Mouse (Mus musculus): ENCODE measurements around the gene Cd101.

The Cd101 gene

DNA sequence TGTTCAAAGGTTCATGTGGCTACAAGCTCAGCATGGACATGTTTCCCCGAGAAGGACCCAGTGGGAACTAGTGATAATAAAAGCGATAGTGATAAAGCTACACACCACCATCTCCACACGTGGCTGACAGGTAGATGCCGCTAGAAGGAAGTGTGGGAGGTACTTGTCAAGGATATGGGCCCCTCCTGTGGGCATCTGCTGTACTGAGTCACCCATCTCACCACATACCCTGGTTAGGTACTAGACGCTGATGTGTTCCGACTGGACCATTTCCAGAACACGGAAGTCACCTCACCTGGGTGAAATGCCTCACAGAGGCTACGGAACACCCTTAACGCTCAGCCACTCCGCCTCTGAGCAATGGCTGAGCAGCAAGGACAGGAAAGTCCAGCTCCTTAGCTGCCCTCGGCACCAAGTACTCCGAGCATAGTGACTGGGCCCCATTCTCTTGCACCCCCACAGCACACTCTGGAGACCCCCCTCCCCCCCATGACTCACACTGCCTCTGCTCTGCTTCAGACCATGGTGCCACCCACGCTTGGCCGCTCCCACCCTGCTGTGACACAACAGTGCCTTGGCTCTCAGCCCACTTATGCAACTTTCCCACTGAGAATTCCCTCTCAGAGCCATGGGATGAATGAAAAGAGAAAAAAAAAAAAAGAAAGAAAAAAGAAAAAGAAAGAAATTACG is 18.4 kb upstream of the Cd101 start:
- in situ Hi-C loops (cut with MboI; ENCODE audit: low pct_unique_long_range_greater_than_20kb in 1 of 2, low sequenced_read_pairs in 2 of 2, unreplicated experiment in 1 of 2) = no loop called here

DNA sequence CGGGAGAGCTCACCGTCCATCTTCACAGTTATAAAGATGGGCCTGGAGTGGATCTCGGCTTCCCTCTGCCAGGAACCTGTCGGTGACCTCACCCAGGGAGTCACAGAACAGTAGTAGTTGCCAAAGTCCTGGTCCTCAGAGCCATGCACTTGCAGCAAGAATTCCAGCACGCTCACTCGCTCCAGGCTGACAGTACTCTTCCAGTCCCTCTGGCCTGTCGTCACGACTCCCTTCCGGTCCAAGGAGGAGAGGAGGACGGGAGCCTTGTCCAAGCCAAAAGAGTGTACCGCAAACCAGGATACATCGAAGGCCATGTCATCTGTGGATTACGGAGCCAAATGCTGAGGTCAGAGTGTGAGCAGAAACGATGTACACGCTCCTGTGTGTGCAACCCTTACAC is 16.1 kb upstream of the Cd101 start:
- in situ Hi-C loops (cut with MboI; ENCODE audit: low pct_unique_long_range_greater_than_20kb in 1 of 2, low sequenced_read_pairs in 2 of 2, unreplicated experiment in 1 of 2) = no loop called here

DNA sequence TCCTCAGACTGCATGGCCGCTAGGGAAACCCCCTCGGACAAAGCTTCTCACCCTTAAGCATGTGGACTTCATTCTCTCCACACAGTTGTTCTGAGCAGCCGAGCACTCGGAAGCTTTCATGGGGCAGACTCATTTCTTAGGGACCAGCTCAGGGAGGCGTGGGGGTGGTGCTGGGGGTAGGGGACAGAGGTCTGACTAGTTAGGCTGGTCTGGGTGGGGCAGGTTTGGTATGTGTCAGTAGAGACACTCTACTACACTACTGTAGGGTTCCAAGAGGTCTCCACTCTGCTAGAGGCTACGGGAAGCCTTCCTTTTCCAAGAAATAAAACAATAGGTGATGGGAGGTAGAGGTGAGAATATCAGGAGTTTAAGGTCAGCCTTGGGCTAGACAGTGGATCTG is 15.3 kb upstream of the Cd101 start:
- in situ Hi-C loops (cut with MboI; ENCODE audit: low pct_unique_long_range_greater_than_20kb in 1 of 2, low sequenced_read_pairs in 2 of 2, unreplicated experiment in 1 of 2) = no loop called here

DNA sequence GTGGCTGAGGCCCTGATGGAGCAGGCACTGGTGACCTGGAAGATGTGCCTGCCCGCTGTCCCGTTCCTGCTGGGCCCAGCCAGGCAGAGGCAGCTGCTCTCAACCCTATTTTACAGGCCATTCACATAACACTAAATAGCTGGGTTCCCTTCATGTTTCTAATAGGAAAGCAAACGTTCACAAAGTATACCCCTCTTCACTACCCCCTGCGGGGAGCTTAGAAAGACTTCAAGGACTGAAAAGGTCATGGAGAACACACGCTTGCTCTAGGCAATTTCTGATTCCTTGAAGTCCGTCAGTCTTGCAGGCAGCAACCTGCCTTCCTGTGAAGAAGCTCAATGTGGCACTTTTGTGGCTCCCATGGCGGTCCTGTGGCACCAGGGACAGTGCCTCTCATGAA is 12.6 kb upstream of the Cd101 start:
- in situ Hi-C loops (cut with MboI; ENCODE audit: low pct_unique_long_range_greater_than_20kb in 1 of 2, low sequenced_read_pairs in 2 of 2, unreplicated experiment in 1 of 2) = no loop called here

DNA sequence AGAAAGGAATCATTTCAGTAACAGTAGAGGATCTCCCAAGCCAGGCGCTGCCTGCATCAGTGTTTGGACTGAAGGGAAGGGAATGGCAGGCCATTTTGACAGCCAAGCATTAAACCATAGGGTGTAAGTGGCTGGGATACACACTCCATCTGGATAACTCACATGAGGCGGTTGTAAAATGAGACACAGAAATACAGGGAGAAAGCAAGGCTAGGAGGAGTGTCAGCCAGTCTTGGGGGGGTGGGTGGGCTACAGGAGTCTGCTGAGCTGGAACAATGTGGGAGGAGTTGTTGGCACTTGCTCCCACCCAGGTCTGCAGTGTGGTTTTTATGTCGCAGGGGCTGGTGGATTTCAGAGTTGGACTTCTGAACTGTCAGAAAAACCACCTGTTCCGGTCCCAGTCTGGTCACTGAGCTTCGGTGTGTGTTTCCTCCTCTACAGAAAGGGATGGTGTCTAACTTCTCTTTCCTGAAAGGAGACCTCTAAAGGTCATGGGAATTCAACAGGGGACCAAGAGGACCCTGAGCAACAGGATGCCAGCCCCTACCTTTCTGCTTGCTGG is 8.7 kb upstream of the Cd101 start:
- in situ Hi-C loops (cut with MboI; ENCODE audit: low pct_unique_long_range_greater_than_20kb in 1 of 2, low sequenced_read_pairs in 2 of 2, unreplicated experiment in 1 of 2) = no loop called here

DNA sequence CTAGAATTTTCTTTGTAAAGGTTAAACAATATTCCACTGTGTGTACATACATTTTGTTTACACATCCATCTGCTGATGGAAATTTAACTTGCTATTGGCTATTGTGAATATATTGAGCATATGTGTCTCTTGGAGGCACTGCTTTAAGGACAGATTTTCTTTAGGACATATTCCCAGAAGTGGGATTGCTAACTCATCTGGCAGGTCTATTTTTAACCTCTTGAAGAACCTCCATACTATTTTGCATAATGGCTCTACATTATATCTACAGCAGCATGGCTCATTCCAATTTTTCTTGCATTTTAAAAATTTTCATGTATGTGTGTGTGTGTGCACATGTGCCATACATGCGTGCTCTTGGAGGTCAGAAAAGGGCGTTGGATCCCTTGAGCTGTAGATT is 6.6 kb upstream of the Cd101 start:
- in situ Hi-C loops (cut with MboI; ENCODE audit: low pct_unique_long_range_greater_than_20kb in 1 of 2, low sequenced_read_pairs in 2 of 2, unreplicated experiment in 1 of 2) = no loop called here

DNA sequence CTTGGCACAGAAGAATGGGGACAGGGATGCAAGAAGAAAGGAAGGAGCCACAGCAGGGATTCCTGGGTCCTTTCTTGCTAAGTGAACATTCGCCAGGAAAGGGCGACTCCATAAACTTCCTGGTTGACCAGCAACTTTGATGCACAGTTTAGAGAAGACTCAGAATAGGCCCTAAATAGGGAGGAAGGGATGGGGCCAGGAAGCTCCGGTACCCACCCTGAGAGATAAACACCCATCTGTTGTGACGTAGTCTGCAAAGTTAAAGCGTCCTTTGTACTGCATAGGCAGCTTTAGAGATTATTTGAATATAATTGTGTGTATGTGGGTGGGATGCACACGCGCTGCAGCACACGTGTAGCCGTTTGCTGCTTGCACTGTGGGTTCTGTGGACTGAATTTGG is 5.2 kb upstream of the Cd101 start:
- in situ Hi-C loops (cut with MboI; ENCODE audit: low pct_unique_long_range_greater_than_20kb in 1 of 2, low sequenced_read_pairs in 2 of 2, unreplicated experiment in 1 of 2) = no loop called here

DNA sequence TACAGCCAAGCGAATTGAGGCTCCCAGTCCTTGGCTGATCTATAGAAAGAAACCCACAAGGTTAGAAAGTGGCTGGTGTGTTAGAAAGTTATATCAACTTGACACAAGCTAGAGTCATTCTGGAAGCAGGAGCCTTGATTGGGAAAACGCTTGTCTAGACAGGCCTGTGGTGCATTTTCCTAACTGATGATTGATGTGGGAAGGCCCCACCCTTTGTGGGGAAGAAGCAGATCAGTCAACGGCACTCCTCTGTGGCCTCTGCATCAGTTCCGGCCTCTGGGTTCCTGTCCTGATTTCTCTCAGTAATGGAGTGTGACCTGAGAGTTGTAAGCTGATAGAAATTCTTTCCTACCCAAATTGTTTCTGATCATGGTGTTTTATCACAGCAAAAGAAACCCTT is 4.3 kb upstream of the Cd101 start:
- in situ Hi-C loops (cut with MboI; ENCODE audit: low pct_unique_long_range_greater_than_20kb in 1 of 2, low sequenced_read_pairs in 2 of 2, unreplicated experiment in 1 of 2) = no loop called here

DNA sequence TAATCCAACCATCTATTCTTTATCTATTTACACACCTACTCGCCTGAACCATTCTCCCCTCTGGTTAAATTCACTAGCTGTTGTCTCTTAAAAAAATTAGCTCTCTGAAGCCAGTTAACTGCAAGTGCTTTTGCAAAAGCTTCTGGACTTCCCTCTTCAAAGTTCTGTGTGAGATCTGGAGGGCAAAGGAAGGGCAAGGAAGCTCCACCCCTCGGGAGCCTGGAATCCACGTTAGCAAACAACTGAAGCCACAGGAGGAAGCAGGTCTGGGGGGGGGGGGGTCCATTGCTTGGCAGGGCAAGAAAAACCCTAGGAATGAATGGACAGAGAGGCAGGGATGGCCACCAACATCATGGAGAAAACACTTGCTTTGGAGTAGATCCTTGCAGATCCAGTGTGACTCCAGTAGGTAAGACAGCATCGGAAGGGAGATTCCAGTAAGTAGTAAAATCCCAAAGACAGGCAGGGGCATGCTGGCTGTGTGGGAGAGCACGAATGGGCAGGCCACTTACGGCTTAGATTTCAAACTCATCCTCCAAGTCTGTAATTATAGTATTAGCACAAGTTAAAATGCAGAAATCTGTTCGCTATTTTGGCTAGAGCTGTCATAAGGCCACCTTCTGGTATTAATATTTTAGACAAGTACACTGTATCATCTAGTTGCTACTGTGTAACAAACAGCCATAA is 2.2 kb upstream of the Cd101 start:
- in situ Hi-C loops (cut with MboI; ENCODE audit: low pct_unique_long_range_greater_than_20kb in 1 of 2, low sequenced_read_pairs in 2 of 2, unreplicated experiment in 1 of 2) = no loop called here

DNA sequence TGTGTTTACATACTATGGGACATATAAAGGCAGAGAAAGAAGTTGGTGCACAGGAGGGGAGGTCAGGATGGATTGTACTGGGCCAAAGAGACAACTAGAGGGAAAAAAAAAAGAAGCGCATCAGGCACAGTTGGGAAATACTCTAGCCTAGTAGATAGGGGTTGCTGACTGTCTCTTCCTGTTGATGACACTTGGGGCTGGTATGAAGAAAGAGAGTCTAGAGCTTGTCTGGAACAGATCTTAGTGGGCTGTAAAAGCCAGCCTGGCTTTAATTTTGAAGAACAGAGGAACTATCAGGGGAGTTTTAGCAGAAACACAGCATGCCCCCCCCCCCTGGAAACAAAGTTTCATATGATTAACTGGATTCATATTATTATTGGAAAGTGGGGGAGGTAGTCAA is 1.3 kb upstream of the Cd101 start:
- in situ Hi-C loops (cut with MboI; ENCODE audit: low pct_unique_long_range_greater_than_20kb in 1 of 2, low sequenced_read_pairs in 2 of 2, unreplicated experiment in 1 of 2) = no loop called here

DNA sequence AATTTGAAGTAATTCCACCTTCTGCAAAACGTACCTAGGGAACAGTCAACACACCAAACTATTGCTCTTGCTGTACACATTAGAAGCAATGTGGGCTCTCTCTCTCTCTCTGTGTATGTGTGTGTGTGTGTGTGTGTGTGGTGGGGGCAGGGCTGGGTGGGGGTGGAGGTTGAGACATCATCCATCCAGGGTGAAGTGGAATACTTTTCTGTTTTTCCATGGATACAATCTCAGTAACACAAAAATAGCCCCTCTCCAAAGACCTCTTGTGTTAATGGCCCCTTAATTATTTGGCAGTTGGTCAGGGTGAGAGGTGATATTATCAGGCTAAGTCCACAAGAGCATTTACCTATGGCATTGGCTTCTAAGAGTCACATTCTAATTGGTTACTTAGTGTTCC is 2.6 kb downstream of the Cd101 start:
- in situ Hi-C loops (cut with MboI; ENCODE audit: low pct_unique_long_range_greater_than_20kb in 1 of 2, low sequenced_read_pairs in 2 of 2, unreplicated experiment in 1 of 2) = no loop called here

DNA sequence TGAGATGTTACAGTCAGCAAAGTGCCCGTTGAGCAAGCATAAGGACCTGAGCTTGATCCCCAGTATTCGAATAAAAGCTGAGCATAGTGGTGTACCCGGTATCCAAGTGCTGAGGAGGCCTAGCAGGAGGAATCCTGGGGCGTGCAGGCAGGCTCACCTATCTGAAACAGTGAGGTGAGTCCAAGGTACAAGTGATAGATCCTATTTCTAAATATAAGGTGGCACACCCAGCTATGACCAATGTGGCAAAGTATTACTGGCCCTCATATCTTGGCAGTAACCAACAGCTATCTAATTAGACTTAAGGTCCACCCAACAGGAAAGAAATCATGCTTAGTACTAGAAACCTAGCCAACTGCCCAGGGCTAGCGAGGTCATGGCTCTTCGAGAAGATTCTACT is 6.4 kb downstream of the Cd101 start:
- in situ Hi-C loops (cut with MboI; ENCODE audit: low pct_unique_long_range_greater_than_20kb in 1 of 2, low sequenced_read_pairs in 2 of 2, unreplicated experiment in 1 of 2) = no loop called here

DNA sequence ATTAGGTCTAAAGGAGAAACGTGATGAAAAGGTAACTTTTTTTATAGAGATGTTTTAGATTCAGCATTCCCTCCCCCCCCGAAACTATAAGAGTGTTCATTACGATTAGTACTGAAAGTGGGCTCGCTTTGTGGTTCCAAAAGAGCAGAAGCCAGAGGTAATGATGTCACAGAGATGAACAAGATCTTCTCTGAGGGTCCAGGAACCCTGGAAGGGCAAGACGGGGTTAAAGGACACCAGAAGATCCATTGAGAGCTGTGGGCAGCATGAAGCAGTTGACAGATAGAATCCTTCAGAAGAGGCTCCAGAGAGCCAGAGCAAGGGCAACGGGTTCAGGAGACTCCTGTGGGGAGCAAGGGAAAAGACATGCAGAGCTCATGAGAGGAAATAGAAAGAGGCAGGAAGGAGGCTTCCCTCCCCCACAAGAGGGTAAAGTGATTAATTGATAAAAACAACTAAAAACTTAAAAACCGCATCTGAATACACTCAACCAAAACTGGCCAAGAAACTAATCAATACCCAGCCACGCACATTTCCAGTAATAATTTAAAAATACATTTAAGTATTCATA is 7.8 kb downstream of the Cd101 start:
- in situ Hi-C loops (cut with MboI; ENCODE audit: low pct_unique_long_range_greater_than_20kb in 1 of 2, low sequenced_read_pairs in 2 of 2, unreplicated experiment in 1 of 2) = no loop called here

DNA sequence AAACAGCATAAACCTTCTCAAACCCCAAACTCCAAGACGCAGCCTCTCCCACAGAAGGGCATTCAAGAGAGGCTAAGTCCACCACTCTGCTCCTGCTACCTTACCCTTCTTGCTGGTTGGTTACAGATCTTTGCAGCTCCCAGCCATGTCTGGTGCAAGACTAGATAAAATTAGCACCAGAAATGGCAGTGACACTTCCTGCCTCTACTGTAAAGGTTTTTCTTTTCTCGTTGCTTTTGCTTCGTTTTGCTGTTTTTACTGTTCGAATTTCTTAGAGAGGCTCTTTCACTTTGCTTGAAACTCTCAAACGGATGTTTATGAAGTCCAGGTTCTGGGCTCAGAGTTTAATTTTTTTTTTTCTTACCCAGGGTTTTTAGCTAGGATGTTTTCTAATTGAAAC is 8.3 kb downstream of the Cd101 start:
- in situ Hi-C loops (cut with MboI; ENCODE audit: low pct_unique_long_range_greater_than_20kb in 1 of 2, low sequenced_read_pairs in 2 of 2, unreplicated experiment in 1 of 2) = no loop called here

DNA sequence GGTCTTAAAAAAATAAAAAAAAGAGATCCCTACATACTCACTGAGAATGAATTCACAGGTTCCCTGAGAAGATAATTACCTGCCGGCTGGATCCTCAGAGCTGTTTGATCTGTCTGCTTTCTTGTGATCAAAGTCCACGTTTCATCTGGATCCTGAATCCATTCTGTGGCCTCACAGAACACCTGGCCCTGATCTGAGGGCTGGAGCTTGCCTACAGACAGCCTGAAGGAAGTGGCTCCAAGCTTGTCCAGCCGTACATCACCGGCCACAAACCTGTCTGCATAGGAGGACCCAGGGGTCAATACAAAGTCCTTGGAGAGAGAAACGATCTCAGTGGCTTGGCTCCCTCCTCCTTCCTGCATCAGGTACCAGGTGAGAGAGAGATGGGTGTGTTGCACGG is 10.9 kb downstream of the Cd101 start:
- in situ Hi-C loops (cut with MboI; ENCODE audit: low pct_unique_long_range_greater_than_20kb in 1 of 2, low sequenced_read_pairs in 2 of 2, unreplicated experiment in 1 of 2) = no loop called here

DNA sequence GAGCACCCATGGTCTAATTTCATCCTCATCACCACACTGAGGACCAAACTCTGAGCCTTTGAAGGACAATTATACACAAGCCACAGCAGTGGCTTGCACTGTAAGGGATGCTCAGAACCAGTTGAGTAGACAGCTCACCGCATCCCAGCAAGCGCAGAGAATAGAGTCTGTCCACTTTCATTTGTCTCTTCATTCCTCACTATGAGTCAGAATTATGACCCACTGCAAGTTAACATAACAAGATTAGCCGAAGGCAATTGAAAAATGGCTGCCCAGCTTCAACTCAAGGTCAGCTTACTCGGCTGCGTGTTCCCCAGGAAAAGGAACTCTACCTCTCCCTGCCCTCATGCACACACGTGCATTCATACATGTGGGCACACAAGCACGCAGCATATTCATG is 13.3 kb downstream of the Cd101 start:
- in situ Hi-C loops (cut with MboI; ENCODE audit: low pct_unique_long_range_greater_than_20kb in 1 of 2, low sequenced_read_pairs in 2 of 2, unreplicated experiment in 1 of 2) = no loop called here

DNA sequence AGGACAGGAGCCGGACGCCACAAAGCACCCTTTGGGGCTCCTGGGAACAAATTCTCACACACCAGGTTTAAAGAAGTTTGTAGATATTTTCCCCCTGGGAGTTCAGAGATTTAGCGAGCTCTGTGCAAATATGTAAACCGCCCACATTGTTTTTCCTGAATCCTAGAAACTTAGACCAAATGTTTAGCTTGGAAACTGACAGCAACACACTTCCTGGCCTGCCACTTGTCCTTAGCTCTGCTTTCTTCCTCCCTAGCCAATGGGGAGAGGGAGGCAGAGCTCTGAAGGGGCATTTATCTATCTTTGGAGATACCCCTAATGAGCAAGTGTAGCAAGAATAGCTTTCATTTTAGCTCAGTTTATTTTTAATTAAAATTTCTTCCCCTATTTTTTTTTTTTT is 14.1 kb downstream of the Cd101 start:
- in situ Hi-C loops (cut with MboI; ENCODE audit: low pct_unique_long_range_greater_than_20kb in 1 of 2, low sequenced_read_pairs in 2 of 2, unreplicated experiment in 1 of 2) = no loop called here

DNA sequence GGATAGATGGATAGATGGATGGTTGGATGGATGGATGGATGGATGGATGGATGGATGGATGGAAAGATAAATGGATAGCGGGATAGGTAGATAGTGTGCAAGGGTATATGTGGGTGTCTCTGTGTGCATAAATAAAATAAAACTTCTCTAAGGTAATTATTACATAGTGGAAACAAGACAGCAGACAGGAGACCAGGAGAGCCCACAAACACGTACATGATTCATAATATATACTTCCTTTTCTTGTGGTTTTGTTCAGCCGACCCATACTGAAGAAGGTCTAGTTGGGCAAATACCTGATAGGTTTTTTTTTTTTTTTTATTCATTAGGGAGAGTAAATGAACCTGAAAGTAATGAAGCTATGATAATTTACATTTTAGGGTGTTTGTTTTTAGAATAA is 15.8 kb downstream of the Cd101 start:
- in situ Hi-C loops (cut with MboI; ENCODE audit: low pct_unique_long_range_greater_than_20kb in 1 of 2, low sequenced_read_pairs in 2 of 2, unreplicated experiment in 1 of 2) = no loop called here

DNA sequence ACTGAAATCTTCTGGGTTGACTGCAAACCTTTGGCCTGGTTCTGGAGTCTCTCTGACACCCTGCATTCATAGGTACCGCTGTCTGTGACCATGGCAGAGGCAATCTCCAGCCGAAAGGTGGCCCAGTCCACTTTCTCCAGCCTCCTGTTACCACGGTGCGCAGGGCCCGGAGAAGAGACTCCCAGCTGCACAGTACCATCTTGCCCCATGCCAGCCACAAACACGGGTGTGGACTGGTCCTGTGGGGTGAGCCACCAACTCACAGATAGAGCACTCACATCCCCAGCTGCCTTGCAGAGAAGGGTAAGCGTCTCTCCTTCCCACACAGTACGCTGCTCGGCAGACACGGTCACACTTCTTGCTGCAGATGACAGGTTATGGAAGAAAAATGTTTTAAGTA is 16.4 kb downstream of the Cd101 start:
- in situ Hi-C loops (cut with MboI; ENCODE audit: low pct_unique_long_range_greater_than_20kb in 1 of 2, low sequenced_read_pairs in 2 of 2, unreplicated experiment in 1 of 2) = no loop called here

DNA sequence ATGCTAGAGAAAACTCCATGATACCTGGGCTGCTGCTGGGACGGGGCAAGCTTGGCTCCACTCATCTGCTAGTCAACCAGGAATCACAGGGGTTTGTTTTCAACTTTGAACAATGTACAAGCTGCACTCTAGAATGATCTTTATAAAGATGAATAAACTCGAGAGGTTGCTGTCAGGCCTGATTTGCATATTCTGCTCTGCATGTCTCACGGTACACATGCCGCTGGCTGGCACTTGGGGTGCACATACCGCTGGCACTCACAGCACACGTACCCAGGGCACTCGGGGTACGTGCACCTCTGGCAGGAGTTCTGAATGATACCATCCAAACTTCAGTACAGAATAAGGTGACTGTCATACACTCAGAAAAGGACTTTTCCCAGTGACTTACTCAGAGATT is 16.8 kb downstream of the Cd101 start:
- in situ Hi-C loops (cut with MboI; ENCODE audit: low pct_unique_long_range_greater_than_20kb in 1 of 2, low sequenced_read_pairs in 2 of 2, unreplicated experiment in 1 of 2) = no loop called here
